Mouse (Mus musculus) hindbrain, postnatal 0 days (tissue): Measurements from ENCODE around the gene Ccdc96. TPM values are rescaled to one million over a fixed set of nuclear protein-coding genes. Genes with fewer than 3 reads are reported as not detected.
A peak's percentile ranks its signal among the peaks of the same experiment; 100 is the strongest.

Source experiments
- ATAC-seq: fragments of 200-750 bp; cut with Nextera tagmentation; 2 replicates; pipeline ENCODE4 v1.8.0; 2017; ENCODE audit warnings: mild to moderate bottlenecking, moderate TSS enrichment, moderate library complexity
- DNase-seq: peaks from one replicate; pipeline ENCODE4 v3.0.0-alpha.2; 2015; ENCODE audit warnings: low spot score
- H3K27ac ChIP-seq: fragments of 300-500 bp; sonication (generic); 2 replicates; pipeline ENCODE4 v1.5.1; 2014; ENCODE audit warnings: mild to moderate bottlenecking
- H3K27me3 ChIP-seq: fragments of 300-500 bp; sonication (generic); 2 replicates; pipeline ENCODE4 v1.6.1; 2014; ENCODE audit warnings: low read length, mixed read lengths; ENCODE audit not compliant: insufficient read depth
- H3K36me3 ChIP-seq: fragments of 300-500 bp; sonication (generic); 2 replicates; pipeline ENCODE4 v1.6.1; 2014; ENCODE audit warnings: low read length, mixed read lengths; ENCODE audit not compliant: insufficient read depth
- H3K4me1 ChIP-seq: fragments of 300-500 bp; sonication (generic); 2 replicates; pipeline ENCODE4 v1.6.1; 2014; ENCODE audit warnings: antibody characterized with exemption, low read length, mixed read lengths; ENCODE audit not compliant: insufficient read depth
- H3K4me2 ChIP-seq: fragments of 300-500 bp; sonication (generic); 2 replicates; pipeline ENCODE4 v1.6.1; 2014; ENCODE audit warnings: low read depth, mild to moderate bottlenecking, low read length, moderate library complexity, mixed read lengths
- H3K4me3 ChIP-seq: fragments of 300-500 bp; sonication (generic); 2 replicates; pipeline ENCODE4 v1.5.1; 2014; ENCODE audit warnings: low read length
- H3K9ac ChIP-seq: fragments of 300-500 bp; sonication (generic); replicated peaks from 2 replicates; pipeline ENCODE4 v1.6.1; 2014; ENCODE audit warnings: mild to moderate bottlenecking, low read length, moderate library complexity, mixed read lengths
- H3K9me3 ChIP-seq: fragments of 300-500 bp; sonication (generic); 2 replicates; pipeline ENCODE4 v1.6.1; 2016; ENCODE audit warnings: low read length, mixed read lengths
- CTCF ChIP-seq: IDR thresholded peaks from 2 replicates; pipeline ENCODE4 v1.5.1; 2016; ENCODE audit warnings: antibody characterized with exemption, control low read depth, low read depth
- WGBS: fragments of 180-500 bp; shearing (Covaris S2); extraction: QIAGEN DNeasy Blood & Tissue Kit; methylation state at CpG from one replicate; pipeline ENCODE4 v1.1.7; 2014; 5-methylcytosine and 5-hydroxymethylcytosine counted together
- polyA plus RNA-seq: library from polyadenylated mRNA; unstranded; fragments of >200 nt; fragmentation: Nextera tagmentation; extraction: Ambion mirVana; gene quantifications from 2 replicates; pipeline ENCODE4 v1.2.1, GENCODE M21; 2015
- total RNA-seq: library from RNA; depleted of rRNA; stranded (reverse); fragments of >200 nt; gene quantifications from 2 replicates; pipeline ENCODE4 v1.2.3, GENCODE M21; 2014

Gene Ccdc96
- total and polyA plus RNA-seq, 2 experiments from 2014 or later, result 0.63 to 2.1 TPM

DNA sequence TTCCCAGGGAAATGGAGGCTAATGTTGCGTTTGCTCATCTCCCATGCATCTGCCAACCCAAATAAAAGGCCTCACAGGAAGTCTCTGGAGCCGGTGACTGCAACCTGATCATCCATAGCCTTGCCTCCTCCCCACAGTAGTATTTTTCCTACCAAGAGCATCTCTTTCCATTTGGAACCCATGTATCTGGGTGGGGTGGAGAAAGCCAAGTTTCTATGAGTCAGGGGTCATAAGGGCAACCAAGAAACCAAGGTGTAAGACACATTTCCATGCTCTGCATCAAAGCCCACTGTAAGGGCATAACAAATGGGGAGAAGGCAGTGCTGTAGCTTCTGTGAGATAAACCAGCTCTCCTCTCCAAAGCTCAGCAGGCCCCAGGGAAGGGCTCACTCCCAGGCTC lies 23.2 kb upstream of the Ccdc96 start:
- Histone ChIP-seq H3K4me2 (no peak overlapping the region), H3K4me1 (no peaks in the 10 kb centered on the region; the same call in 1 of the 2 replicates), H3K27me3 (no peaks in the 10 kb centered on the region), H3K36me3 (no peaks in the 10 kb centered on the region), H3K4me3 (no peak overlapping the region), H3K9ac (no peak overlapping the region), H3K9me3 (no peaks in the 10 kb centered on the region), H3K27ac (no peak overlapping the region)
- ATAC-seq (no peak), DNase-seq (no peak)
- WGBS, result 75% methylated on average over 2 of the region's 2 CpGs
- TF ChIP-seq CTCF, result no peak

DNA sequence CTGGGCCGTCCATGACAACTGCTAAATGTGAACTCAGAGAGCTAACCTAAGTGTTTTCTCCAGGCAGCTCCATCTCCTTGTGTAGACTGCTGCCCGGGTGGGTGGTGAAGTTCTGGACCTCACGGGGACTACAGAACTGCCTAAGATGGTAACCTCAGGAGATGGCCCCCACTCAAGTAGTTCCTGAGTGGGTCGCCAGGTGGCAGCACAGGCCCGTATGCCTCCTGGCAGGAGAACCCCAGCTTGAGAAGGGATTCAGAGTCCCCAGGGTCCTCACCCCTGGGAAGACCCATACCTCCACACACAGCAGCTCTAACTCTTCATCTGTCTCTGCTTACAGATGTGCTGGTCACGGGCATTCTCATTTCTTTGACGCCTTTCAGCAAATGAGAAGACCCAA lies 21.6 kb upstream of the Ccdc96 start:
- Histone ChIP-seq H3K9ac (no peak overlapping the region), H3K27me3 (no peaks in the 10 kb centered on the region), H3K36me3 (no peaks in the 10 kb centered on the region), H3K4me1 (no peaks in the 10 kb centered on the region; the same call in 1 of the 2 replicates), H3K4me2 (no peak overlapping the region), H3K4me3 (no peak overlapping the region), H3K27ac (no peak overlapping the region), H3K9me3 (no peaks in the 10 kb centered on the region)
- 24% methylated on average over 7 of the region's 7 CpGs for WGBS
- ATAC-seq (no peak), DNase-seq (peak; percentile 57)
- TF ChIP-seq CTCF, result peak; percentile 85

DNA sequence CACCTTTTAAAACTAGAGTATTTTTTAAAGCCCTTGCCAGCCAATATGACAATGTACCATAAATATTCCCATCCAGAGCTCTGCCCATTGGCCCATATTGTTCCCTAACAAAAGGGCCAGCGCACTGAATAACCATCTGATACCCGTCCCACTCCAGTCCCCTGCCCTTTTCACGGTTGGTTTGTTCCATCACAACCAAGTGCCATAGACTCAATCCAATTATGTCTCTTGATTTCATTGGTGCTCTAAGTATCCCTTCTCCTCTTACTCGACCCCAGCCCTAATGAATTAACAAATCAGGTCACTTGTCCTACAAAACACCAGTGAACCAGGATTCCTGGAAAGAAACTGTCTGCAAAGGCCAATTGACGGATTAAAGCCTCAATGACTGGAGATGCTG lies 21.0 kb upstream of the Ccdc96 start:
- DNase-seq (no peak), ATAC-seq (no peak)
- no peaks in the 10 kb centered on the region; the same call in 1 of the 2 replicates for H3K4me1 ChIP-seq
- no peaks in the 10 kb centered on the region for H3K36me3 ChIP-seq
- no peak for TF ChIP-seq CTCF
- H3K4me2 ChIP-seq, result no peak overlapping the region
- H3K9me3 ChIP-seq, result no peaks in the 10 kb centered on the region
- H3K4me3 ChIP-seq, result no peak overlapping the region
- H3K27me3 ChIP-seq, result no peaks in the 10 kb centered on the region
- H3K27ac ChIP-seq, result no peak overlapping the region
- 25% methylated on average over 5 of the region's 5 CpGs for WGBS
- no peak overlapping the region for H3K9ac ChIP-seq

DNA sequence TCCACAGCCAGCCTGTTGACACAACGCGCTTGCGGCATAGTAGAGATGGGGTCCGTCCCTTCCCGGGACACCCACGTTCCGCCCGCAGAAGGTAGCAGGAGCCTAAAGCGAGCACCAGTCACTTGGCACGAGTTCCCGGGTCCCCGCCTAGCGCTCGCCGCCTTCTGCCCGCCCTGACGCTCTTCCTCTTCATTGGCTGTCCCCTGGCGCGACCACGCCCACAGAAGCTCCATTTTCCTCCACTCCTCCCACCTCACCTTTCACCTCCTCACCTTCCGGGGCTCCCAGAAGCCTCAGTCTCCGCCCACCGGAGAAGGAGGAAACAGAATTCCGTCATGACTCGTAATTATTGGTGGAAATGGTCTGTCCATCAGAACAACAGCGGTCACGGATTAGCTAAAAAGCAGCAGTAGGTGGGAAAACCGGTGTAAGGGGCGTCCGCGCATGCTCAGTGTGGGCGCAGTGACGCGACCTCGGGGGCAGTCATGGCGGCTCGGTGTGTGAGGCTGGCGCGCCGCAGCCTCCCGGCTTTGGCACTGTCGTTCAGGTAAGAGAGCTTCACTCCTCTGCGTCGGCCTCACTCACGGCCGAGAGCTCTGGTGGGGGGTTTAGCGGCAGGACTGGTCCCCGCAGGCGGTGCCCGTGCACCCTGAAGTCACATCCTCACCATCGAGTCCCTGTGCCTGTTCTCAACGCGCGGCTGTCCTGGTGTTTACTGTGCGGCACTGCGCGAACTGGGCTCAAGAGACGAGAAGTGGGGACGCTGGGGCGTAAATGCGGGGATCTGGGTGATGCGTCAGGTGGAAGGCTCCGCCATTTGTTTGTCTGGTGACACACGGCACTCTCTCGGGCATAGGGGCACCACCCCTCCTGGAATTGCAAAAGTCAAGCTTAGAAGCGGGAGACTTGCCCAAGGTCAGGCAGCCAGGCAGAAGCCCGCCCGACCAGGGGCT lies 19.4 kb upstream of the Ccdc96 start, which contains the start of gene Grpel1:
Gene Grpel1 (plus strand): TSS at position 290 of the 953 bp plus-strand sequence.
- Histone ChIP-seq H3K27ac (peak within 1 kb of the TSS; percentile 77), H3K4me1 (no peaks in the 10 kb centered on the region; the same call in 1 of the 2 replicates), H3K36me3 (peaks cover 5% of the 10 kb centered on the region; the same call in 1 of the 2 replicates), H3K4me2 (peak within 1 kb of the TSS; percentile 79), H3K9ac (peak within 1 kb of the TSS; percentile 60), H3K9me3 (no peaks in the 10 kb centered on the region), H3K4me3 (peak within 1 kb of the TSS; percentile 67), H3K27me3 (no peaks in the 10 kb centered on the region)
- ATAC-seq, result peak; percentile 96
- TF ChIP-seq CTCF, result no peak; the same call in 1 of the 2 replicates
- WGBS, result under 1% methylated on average over 68 of the region's 68 CpGs
- peak; percentile 99 for DNase-seq

DNA sequence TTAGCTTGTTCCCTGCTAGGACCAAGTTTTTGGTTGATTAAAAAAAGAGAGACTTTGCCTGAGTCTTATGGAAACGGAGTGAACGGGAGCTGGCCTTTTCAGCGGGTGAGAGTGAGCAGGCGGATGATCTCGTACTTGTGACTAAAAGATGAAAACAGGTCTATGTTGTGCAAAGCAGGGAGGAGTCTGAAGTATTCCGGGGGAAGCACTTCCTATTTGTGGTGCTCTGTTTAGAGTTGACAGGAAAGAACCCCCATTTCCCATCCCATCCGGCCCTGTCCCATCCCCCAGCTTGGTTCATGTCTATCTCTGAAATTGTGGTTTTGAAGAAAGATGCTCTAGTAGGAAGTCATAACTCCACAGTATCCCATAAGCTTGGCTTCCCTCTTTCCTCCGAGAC lies 18.5 kb upstream of the Ccdc96 start:
- DNase-seq (no peak), ATAC-seq (no peak)
- Histone ChIP-seq H3K4me1 (no peaks in the 10 kb centered on the region; the same call in 1 of the 2 replicates), H3K36me3 (peaks cover 14% of the 10 kb centered on the region), H3K27me3 (no peaks in the 10 kb centered on the region), H3K9me3 (no peaks in the 10 kb centered on the region), H3K27ac (no peak overlapping the region), H3K4me2 (peak overlapping the region; percentile 79), H3K4me3 (peak overlapping the region; percentile 67), H3K9ac (peak overlapping the region; percentile 60)
- no peak for TF ChIP-seq CTCF
- WGBS, result 37% methylated on average over 8 of the region's 8 CpGs

DNA sequence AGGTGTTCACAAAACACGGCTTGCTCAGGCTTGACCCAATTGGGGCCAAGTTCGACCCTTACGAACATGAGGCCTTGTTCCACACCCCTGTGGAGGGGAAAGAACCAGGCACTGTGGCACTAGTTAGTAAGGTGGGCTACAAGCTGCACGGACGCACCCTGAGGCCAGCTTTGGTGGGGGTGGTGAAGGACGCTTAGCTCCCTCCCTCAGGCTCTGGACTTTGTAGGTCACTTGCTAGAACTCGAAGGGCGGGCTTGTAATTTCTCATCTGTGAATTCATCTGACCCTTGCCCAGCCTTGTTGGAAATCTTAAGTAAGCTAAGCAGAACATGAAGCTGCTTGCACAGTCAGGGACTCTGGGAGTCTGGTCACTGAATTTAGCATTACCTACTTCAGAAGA lies 13.2 kb upstream of the Ccdc96 start:
- WGBS, result 95% methylated on average over 8 of the region's 8 CpGs
- Histone ChIP-seq H3K9me3 (no peaks in the 10 kb centered on the region), H3K4me2 (no peak overlapping the region), H3K27me3 (no peaks in the 10 kb centered on the region), H3K4me1 (no peaks in the 10 kb centered on the region), H3K9ac (no peak overlapping the region), H3K36me3 (peaks cover 34% of the 10 kb centered on the region), H3K27ac (no peak overlapping the region), H3K4me3 (no peak overlapping the region)
- no peak for ATAC-seq
- DNase-seq, result no peak
- no peak for TF ChIP-seq CTCF
